Mouse (Mus musculus): ENCODE results near the gene Prss8.

DNA sequence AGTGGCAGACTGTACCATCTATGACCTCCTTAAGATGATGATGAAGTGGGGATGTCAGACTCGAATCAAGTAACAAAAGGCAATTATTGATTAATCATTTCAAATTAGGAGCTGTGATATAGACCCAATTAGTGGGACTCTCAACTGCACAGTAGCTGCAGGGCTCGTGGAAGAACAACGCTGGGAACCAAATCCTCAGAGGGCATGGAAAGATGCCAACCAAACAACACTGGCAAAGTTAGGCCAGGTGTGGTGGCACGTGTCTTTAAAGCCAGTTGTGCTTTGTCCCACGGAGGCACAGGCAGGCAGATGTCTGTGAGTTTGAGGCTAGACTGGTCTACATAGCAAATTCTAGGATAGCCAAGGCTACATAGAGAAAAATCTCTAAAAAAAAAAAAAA is 732 bp upstream of the Prss8 start:
- TF ChIP-seq CTCF (IDR thresholded peaks at IDR 0.05; ENCODE audit: low read depth) (no peak), EP300 (IDR thresholded peaks at IDR 0.05; ENCODE audit: low read depth) (no peak)
